Mouse (Mus musculus): ENCODE data around the gene Esrrg.

DNA sequence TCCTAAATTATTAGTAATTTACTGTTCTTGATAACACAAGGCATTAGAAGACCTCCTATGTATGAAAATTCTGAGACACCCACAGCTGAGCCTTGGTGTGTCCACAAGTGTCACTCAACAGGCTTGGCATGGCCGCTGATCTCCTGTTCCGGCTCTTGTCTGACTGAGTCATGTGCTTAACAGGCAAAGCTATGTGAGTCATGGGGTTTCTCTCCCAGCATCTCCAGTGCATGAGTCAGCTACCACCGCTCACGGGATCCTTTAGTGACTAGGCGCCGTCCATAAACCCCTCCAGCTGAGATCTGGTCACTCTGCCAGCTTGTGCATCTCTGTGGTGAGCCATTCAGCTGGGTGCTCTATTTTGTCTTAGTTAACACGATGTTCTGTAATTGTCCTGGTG is 302.1 kb downstream of the Esrrg start:
- no peak for TF ChIP-seq CTCF (IDR thresholded peaks at IDR 0.05; ENCODE audit: low read depth, low read length)
- no peak for TF ChIP-seq POLR2A (IDR thresholded peaks at IDR 0.05; ENCODE audit: extremely low read depth, insufficient read depth, low read length)

All from liver, adult 2 months (tissue).